Mouse (Mus musculus): Measurements from ENCODE around the gene Olfr569.

The Olfr569 gene

GRCm38 (mm10) chr7:102890782-102891181 is at the start of gene Olfr569:
Gene Olfr569 (minus strand): TSS chr7:102890882.
- DNase-seq (ENCODE audit: low read depth, low spot score) = no peak

GRCm38 (mm10) chr7:102927105-102927504 is 36.4 kb upstream of the Olfr569 start:
- peak; percentile 12 for DNase-seq (ENCODE audit: low read depth, low spot score)

- DNase-seq (ENCODE audit: low read depth, low spot score) = no peak
These were observed 33.4 kb upstream of the Olfr569 start, which contains the start of gene Olfr572 for GRCm38 (mm10) chr7:102924109-102924508. Gene Olfr572 (plus strand): TSS chr7:102924409.

- DNase-seq (ENCODE audit: low read depth, low spot score) = peak; percentile 61
These were observed 28.9 kb upstream of the Olfr569 start for GRCm38 (mm10) chr7:102919632-102920031.

GRCm38 (mm10) chr7:102917032-102917875 is 26.6 kb upstream of the Olfr569 start, which contains the start of gene Olfr571:
Gene Olfr571 (minus strand): TSS chr7:102917536.
- no peak for DNase-seq (ENCODE audit: low read depth, low spot score)

- DNase-seq (ENCODE audit: low read depth, low spot score) = no peak
These were observed 25.7 kb upstream of the Olfr569 start for GRCm38 (mm10) chr7:102916405-102916804.

- DNase-seq (ENCODE audit: low read depth, low spot score) = no peak
These were observed 24.6 kb upstream of the Olfr569 start for GRCm38 (mm10) chr7:102915261-102915660.

GRCm38 (mm10) chr7:102876822-102877221 is 13.9 kb downstream of the Olfr569 start, which contains the start of gene Olfr568:
Gene Olfr568 (plus strand): TSS chr7:102877122.
- DNase-seq (ENCODE audit: low read depth, low spot score) = no peak

GRCm38 (mm10) chr7:102858665-102859064 is 32.0 kb downstream of the Olfr569 start, which contains the start of gene Olfr566:
Gene Olfr566 (minus strand): TSS chr7:102858765.
- no peak for DNase-seq (ENCODE audit: low read depth, low spot score)

- DNase-seq (ENCODE audit: low read depth, low spot score) = no peak
These were observed 34.9 kb downstream of the Olfr569 start for GRCm38 (mm10) chr7:102855807-102856206.
